Mouse (Mus musculus): ENCODE data around the gene Rfng. TPM values are rescaled to one million over a fixed set of nuclear protein-coding genes. Genes with fewer than 3 reads are reported as not detected.

Rfng gene
- polyA plus RNA-seq, 1 experiment from 2014 or later = 11.5 TPM

DNA sequence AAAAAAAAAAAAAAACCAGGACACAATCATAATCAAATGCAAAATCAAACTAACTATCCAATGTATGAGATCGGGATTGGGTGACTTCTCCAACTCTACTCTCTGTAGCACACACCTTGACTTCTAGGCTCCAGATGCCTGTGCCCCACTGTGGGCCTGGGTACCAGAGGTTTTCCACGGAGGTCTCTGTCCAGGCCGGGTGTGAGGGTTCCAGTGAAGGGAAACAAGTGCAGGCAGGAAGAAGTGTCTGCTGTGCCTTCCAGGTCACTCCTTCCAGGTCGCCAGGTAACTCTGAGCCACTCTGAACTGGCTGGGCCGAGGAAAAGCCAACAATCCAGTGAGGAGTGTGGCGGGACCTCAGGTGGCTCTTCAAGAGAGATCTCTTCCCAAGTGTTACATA lies 47.6 kb downstream of the Rfng start:
- H3K4me3 ChIP-seq (replicated peaks) = no peak overlapping the region
- peaks cover 12% of the 10 kb centered on the region for H3K27me3 ChIP-seq
- no peak overlapping the region for H3K27ac ChIP-seq (replicated peaks)
- no peak overlapping the region for H3K9ac ChIP-seq
- no peaks in the 10 kb centered on the region for H3K4me1 ChIP-seq (replicated peaks)
- H3K9me3 ChIP-seq (replicated peaks) = no peaks in the 10 kb centered on the region
- no peaks in the 10 kb centered on the region for H3K36me3 ChIP-seq (replicated peaks)
- no peak for ATAC-seq (ENCODE audit: insufficient read depth)
- no peak overlapping the region for H3K4me2 ChIP-seq
- WGBS (ENCODE audit: insufficient replicate concordance) = 49% methylated on average over 6 of the region's 6 CpGs

DNA sequence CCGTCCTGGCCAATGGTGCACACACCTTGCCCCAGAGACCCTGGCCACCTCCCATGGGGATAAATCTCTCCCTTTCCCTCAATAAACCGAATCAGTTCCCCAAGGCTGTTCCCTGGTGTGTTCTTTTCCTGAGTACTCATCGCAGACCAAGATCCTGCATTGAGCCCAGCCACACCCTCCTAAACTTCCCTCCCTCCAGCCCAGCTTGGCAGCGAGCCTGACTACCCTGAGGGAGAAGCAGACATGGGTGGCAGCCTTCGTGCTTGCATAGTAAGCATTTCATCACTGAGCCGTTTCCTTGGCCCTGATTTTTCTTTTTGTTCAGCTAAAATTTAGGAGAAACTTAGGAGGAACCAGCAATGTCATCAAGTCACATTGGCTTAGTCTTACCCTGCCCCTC lies 50.5 kb downstream of the Rfng start:
- H3K9ac ChIP-seq = no peak overlapping the region
- no peak overlapping the region for H3K4me3 ChIP-seq (replicated peaks)
- H3K4me1 ChIP-seq (replicated peaks) = peaks cover 10% of the 10 kb centered on the region
- H3K36me3 ChIP-seq (replicated peaks) = no peaks in the 10 kb centered on the region
- ATAC-seq (ENCODE audit: insufficient read depth) = no peak
- no peaks in the 10 kb centered on the region for H3K9me3 ChIP-seq (replicated peaks)
- H3K27me3 ChIP-seq = peaks cover 28% of the 10 kb centered on the region
- no peak overlapping the region for H3K4me2 ChIP-seq
- 38% methylated on average over 6 of the region's 6 CpGs for WGBS (ENCODE audit: insufficient replicate concordance)
- H3K27ac ChIP-seq (replicated peaks) = no peak overlapping the region

DNA sequence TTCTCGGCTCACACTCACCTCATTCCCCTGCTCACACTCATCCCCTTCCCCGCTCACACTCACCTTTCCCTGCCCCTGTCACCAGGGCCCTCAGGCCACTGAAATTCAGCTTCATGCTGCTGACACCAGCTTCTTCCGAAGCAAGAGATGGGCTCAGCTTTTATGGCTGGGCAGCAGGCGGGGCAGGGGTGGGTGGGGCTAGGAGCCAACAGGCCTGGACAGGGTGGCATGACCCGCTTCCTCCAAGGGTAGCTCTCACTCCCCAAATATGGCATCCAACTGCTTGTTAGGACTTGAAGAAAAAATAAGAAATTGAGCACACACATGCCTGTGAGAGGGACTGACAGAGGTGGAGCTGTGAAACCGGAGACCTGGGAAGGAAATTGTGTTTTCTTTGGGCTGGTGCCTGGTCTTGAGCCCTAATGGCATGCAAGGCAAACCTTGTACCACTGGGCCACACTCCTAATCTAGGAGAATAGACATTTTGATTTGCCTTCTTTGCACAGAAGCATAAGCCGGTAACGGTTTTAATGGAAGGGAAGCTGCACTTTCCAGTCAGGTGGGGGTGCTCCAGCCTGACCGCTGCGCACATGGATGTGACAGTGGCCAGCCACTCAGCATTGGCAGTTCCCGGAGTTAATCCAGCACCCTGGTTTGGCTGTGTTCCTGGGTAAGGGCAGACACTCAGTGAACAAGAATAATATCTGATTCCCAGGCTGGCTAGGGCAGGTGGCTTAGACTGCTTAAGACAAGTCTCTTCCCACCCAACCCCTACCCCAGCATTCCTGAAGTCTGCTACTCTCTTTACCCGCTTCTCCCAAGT lies 51.9 kb downstream of the Rfng start, which contains the start of gene Cbr2:
Gene Cbr2, minus strand, starts transcription at position 257 of the 823 bp plus-strand sequence.
- Histone ChIP-seq H3K9me3 (replicated peaks) (no peaks in the 10 kb centered on the region), H3K36me3 (replicated peaks) (no peaks in the 10 kb centered on the region), H3K4me1 (replicated peaks) (peaks cover 15% of the 10 kb centered on the region), H3K4me3 (replicated peaks) (no peak within 1 kb of the TSS), H3K4me2 (no peak within 1 kb of the TSS), H3K27ac (replicated peaks) (no peak within 1 kb of the TSS), H3K27me3 (peaks cover 32% of the 10 kb centered on the region), H3K9ac (no peak within 1 kb of the TSS)
- no peak for ATAC-seq (ENCODE audit: insufficient read depth)
- WGBS (ENCODE audit: insufficient replicate concordance) = 67% methylated on average over 12 of the region's 12 CpGs

DNA sequence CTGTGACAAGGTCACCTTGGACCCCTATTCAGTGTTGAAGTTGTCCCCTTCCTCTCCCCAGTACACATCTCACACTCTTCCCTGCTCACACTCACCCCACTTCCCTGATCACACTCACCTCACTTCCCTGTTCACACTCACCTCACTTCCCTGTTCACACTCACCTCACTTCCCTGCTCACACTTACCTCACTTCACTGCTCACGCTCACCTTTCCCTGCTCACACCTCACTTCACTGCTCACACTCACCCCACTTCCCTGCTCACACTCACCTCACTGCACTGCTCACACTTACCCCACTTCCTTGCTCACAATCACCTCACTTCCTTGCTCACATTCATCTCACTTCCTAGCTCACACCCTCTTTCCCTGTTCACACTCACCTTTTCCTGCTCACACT lies 52.6 kb downstream of the Rfng start:
- no peak overlapping the region for H3K4me3 ChIP-seq (replicated peaks)
- no peaks in the 10 kb centered on the region for H3K36me3 ChIP-seq (replicated peaks)
- H3K27me3 ChIP-seq = peaks cover 32% of the 10 kb centered on the region
- WGBS (ENCODE audit: insufficient replicate concordance) = 93% methylated on average over 1 of the region's 1 CpGs
- ATAC-seq (ENCODE audit: insufficient read depth) = no peak
- H3K9me3 ChIP-seq (replicated peaks) = no peaks in the 10 kb centered on the region
- H3K4me1 ChIP-seq (replicated peaks) = peaks cover 21% of the 10 kb centered on the region
- H3K4me2 ChIP-seq = no peak overlapping the region
- H3K9ac ChIP-seq = no peak overlapping the region
- H3K27ac ChIP-seq (replicated peaks) = no peak overlapping the region

Other genes starting within 250 kb of the Rfng start
- gene Mcrip1, start 234.5 kb downstream of the Rfng start, polyA plus RNA-seq (2015; fragmentation: Nextera tagmentation; extraction: Ambion mirVana) = 41.8 and 47.6 TPM in 2 replicates
- 0.36 and 0.38 TPM in 2 replicates for gene Ppp1r27, start 233.1 kb downstream of the Rfng start, polyA plus RNA-seq (2015; fragmentation: Nextera tagmentation; extraction: Ambion mirVana)
- gene P4hb, start 211.0 kb downstream of the Rfng start, polyA plus RNA-seq (2015; fragmentation: Nextera tagmentation; extraction: Ambion mirVana) = 635 and 803 TPM in 2 replicates
- gene Arhgdia, start 202.6 kb downstream of the Rfng start, polyA plus RNA-seq (2015; fragmentation: Nextera tagmentation; extraction: Ambion mirVana) = 222 and 238 TPM in 2 replicates
- gene Alyref, start 185.8 kb downstream of the Rfng start, polyA plus RNA-seq (2015; fragmentation: Nextera tagmentation; extraction: Ambion mirVana) = 253 and 277 TPM in 2 replicates
- gene Anapc11, start 185.8 kb downstream of the Rfng start, polyA plus RNA-seq (2015; fragmentation: Nextera tagmentation; extraction: Ambion mirVana) = 76.2 and 79.0 TPM in 2 replicates
- 14.7 and 15.8 TPM in 2 replicates for gene Npb, start 175.7 kb downstream of the Rfng start, polyA plus RNA-seq (2015; fragmentation: Nextera tagmentation; extraction: Ambion mirVana)
- 138 and 165 TPM in 2 replicates for gene Pcyt2, start 166.3 kb downstream of the Rfng start, polyA plus RNA-seq (2015; fragmentation: Nextera tagmentation; extraction: Ambion mirVana)
- 32.3 and 36.9 TPM in 2 replicates for gene Sirt7, start 159.0 kb downstream of the Rfng start, polyA plus RNA-seq (2015; fragmentation: Nextera tagmentation; extraction: Ambion mirVana)
- gene Mafg, start 150.6 kb downstream of the Rfng start, polyA plus RNA-seq (2015; fragmentation: Nextera tagmentation; extraction: Ambion mirVana) = 37.6 and 42.3 TPM in 2 replicates
- 5.1 and 5.7 TPM in 2 replicates for gene Pycr1, start 140.4 kb downstream of the Rfng start, polyA plus RNA-seq (2015; fragmentation: Nextera tagmentation; extraction: Ambion mirVana)
- gene Myadml2, start 136.0 kb downstream of the Rfng start, polyA plus RNA-seq (2015; fragmentation: Nextera tagmentation; extraction: Ambion mirVana) = 0.29 and 1.0 TPM in 2 replicates
- gene Notum, start 123.0 kb downstream of the Rfng start, polyA plus RNA-seq (2015; fragmentation: Nextera tagmentation; extraction: Ambion mirVana) = 0.33 and 0.40 TPM in 2 replicates
- 45.1 and 47.9 TPM in 2 replicates for gene Aspscr1, start 111.2 kb downstream of the Rfng start, polyA plus RNA-seq (2015; fragmentation: Nextera tagmentation; extraction: Ambion mirVana)
- 80.9 and 88.4 TPM in 2 replicates for gene Cenpx, start 70.5 kb downstream of the Rfng start, polyA plus RNA-seq (2015; fragmentation: Nextera tagmentation; extraction: Ambion mirVana)
- gene Lrrc45, start 70.3 kb downstream of the Rfng start, polyA plus RNA-seq (2015; fragmentation: Nextera tagmentation; extraction: Ambion mirVana) = 9.7 and 11.5 TPM in 2 replicates
- 0.96 and 1.5 TPM in 2 replicates for gene Rac3, start 62.7 kb downstream of the Rfng start, polyA plus RNA-seq (2015; fragmentation: Nextera tagmentation; extraction: Ambion mirVana)
- 20.2 and 24.6 TPM in 2 replicates for gene Dcxr, start 56.9 kb downstream of the Rfng start, polyA plus RNA-seq (2015; fragmentation: Nextera tagmentation; extraction: Ambion mirVana)
- gene Cbr2, start 52.1 kb downstream of the Rfng start, polyA plus RNA-seq (2015; fragmentation: Nextera tagmentation; extraction: Ambion mirVana) = 0.37 TPM in 1 of 2 replicates, not detected in the other
- 0.94 and 2.6 TPM in 2 replicates for gene Hmga1b, start 21.4 kb downstream of the Rfng start, polyA plus RNA-seq (2015; fragmentation: Nextera tagmentation; extraction: Ambion mirVana)
- gene Gps1, start 65 bp upstream of the Rfng start, polyA plus RNA-seq (2015; fragmentation: Nextera tagmentation; extraction: Ambion mirVana) = 72.0 and 77.3 TPM in 2 replicates
- gene Dus1l, start 12.2 kb upstream of the Rfng start, polyA plus RNA-seq (2015; fragmentation: Nextera tagmentation; extraction: Ambion mirVana) = 58.3 and 61.3 TPM in 2 replicates
- 20.1 and 24.9 TPM in 2 replicates for gene Fasn, start 40.3 kb upstream of the Rfng start, polyA plus RNA-seq (2015; fragmentation: Nextera tagmentation; extraction: Ambion mirVana)
- 1.8 TPM in 2 replicates for gene Ccdc57, start 148.7 kb upstream of the Rfng start, polyA plus RNA-seq (2015; fragmentation: Nextera tagmentation; extraction: Ambion mirVana)
- gene Slc16a3, start 164.3 kb upstream of the Rfng start, polyA plus RNA-seq (2015; fragmentation: Nextera tagmentation; extraction: Ambion mirVana) = 73.5 and 82.2 TPM in 2 replicates
- gene Csnk1d, start 207.1 kb upstream of the Rfng start, polyA plus RNA-seq (2015; fragmentation: Nextera tagmentation; extraction: Ambion mirVana) = 36.1 and 38.5 TPM in 2 replicates

Measured in liver, embryonic 15.5 days (tissue).